Mouse (Mus musculus) intestine, postnatal 0 days (tissue): ENCODE data around the gene Gsto2. TPM values are rescaled to one million over a fixed set of nuclear protein-coding genes. Genes with fewer than 3 reads are reported as not detected.

Experiments
- ATAC-seq: fragments of 200-750 bp; cut with Nextera tagmentation; 2 replicates; pipeline ENCODE4 v1.8.0; 2017; ENCODE audit warnings: mild to moderate bottlenecking, moderate TSS enrichment, moderate library complexity
- H3K27ac ChIP-seq: fragments of 300-500 bp; sonication (generic); 2 replicates; pipeline ENCODE4 v1.5.1; 2014; ENCODE audit warnings: mild to moderate bottlenecking, low read depth, low read length, moderate library complexity
- H3K27me3 ChIP-seq: fragments of 300-500 bp; sonication (generic); replicated peaks from 2 replicates; pipeline ENCODE4 v1.6.1; 2014; ENCODE audit warnings: low read length, mixed read lengths; ENCODE audit not compliant: control insufficient read depth, insufficient read depth
- H3K36me3 ChIP-seq: fragments of 300-500 bp; sonication (generic); 2 replicates; pipeline ENCODE4 v1.6.1; 2014; ENCODE audit warnings: mild to moderate bottlenecking, moderate library complexity; ENCODE audit not compliant: control insufficient read depth, insufficient read depth
- H3K4me1 ChIP-seq: fragments of 300-500 bp; sonication (generic); replicated peaks from 2 replicates; pipeline ENCODE4 v1.6.1; 2014; ENCODE audit warnings: antibody characterized with exemption, low read length, mixed read lengths; ENCODE audit not compliant: control insufficient read depth, insufficient read depth
- H3K4me2 ChIP-seq: fragments of 300-500 bp; sonication (generic); replicated peaks from 2 replicates; pipeline ENCODE4 v1.6.1; 2014; ENCODE audit warnings: low read depth, mild to moderate bottlenecking, moderate library complexity
- H3K4me3 ChIP-seq: fragments of 300-500 bp; sonication (generic); 2 replicates; pipeline ENCODE4 v1.5.1; 2014; ENCODE audit warnings: low read depth, low read length
- H3K9ac ChIP-seq: fragments of 300-500 bp; sonication (generic); 2 replicates; pipeline ENCODE4 v1.6.1; 2014; ENCODE audit warnings: mild to moderate bottlenecking, low read depth, low read length
- H3K9me3 ChIP-seq: fragments of 300-500 bp; sonication (generic); 2 replicates; pipeline ENCODE4 v1.6.1; 2016; ENCODE audit warnings: mixed run types; ENCODE audit not compliant: control insufficient read depth
- CTCF ChIP-seq: sonication (generic); IDR thresholded peaks from 2 replicates; pipeline ENCODE4 v1.5.1; 2016; ENCODE audit warnings: low read depth, mild to moderate bottlenecking, control low read depth, antibody characterized with exemption, moderate library complexity
- WGBS: fragments of 180-500 bp; shearing (Covaris S2); extraction: QIAGEN DNeasy Blood & Tissue Kit; methylation state at CpG from one replicate; pipeline ENCODE4 v1.1.7; 2014; 5-methylcytosine and 5-hydroxymethylcytosine counted together
- polyA plus RNA-seq: library from polyadenylated mRNA; unstranded; fragments of >200 nt; fragmentation: Nextera tagmentation; extraction: Ambion mirVana; gene quantifications from 2 replicates; pipeline ENCODE4 v1.2.1, GENCODE M21; 2015

Gene Gsto2
- polyA plus RNA-seq, 1 experiment from 2014 or later = 0.95 TPM

GRCm38 (mm10) chr19:47867628-47868175, 2.4 kb downstream of the Gsto2 start:
- TF ChIP-seq CTCF = no peak
- no peaks in the 10 kb centered on the region for H3K9me3 ChIP-seq
- H3K27me3 ChIP-seq = no peaks in the 10 kb centered on the region
- H3K4me3 ChIP-seq = no peak overlapping the region
- no peak for ATAC-seq
- peaks cover 14% of the 10 kb centered on the region for H3K36me3 ChIP-seq
- no peak overlapping the region for H3K27ac ChIP-seq
- no peak overlapping the region for H3K4me2 ChIP-seq
- no peak overlapping the region for H3K9ac ChIP-seq
- 49% methylated on average over 4 of the region's 4 CpGs for WGBS
- no peaks in the 10 kb centered on the region for H3K4me1 ChIP-seq

GRCm38 (mm10) chr19:47868951-47869350, 3.6 kb downstream of the Gsto2 start:
- Histone ChIP-seq H3K36me3 (peaks cover 3% of the 10 kb centered on the region; the same call in 1 of the 2 replicates), H3K4me2 (no peak overlapping the region), H3K9ac (no peak overlapping the region), H3K27me3 (no peaks in the 10 kb centered on the region), H3K9me3 (no peaks in the 10 kb centered on the region), H3K4me3 (no peak overlapping the region), H3K27ac (no peak overlapping the region), H3K4me1 (no peaks in the 10 kb centered on the region)
- ATAC-seq = no peak
- 46% methylated on average over 4 of the region's 4 CpGs for WGBS
- TF ChIP-seq CTCF = no peak

GRCm38 (mm10) chr19:47869516-47869915, 4.2 kb downstream of the Gsto2 start:
- no peak for ATAC-seq
- Histone ChIP-seq H3K4me2 (no peak overlapping the region), H3K36me3 (no peaks in the 10 kb centered on the region), H3K27me3 (no peaks in the 10 kb centered on the region), H3K4me3 (no peak overlapping the region), H3K27ac (no peak overlapping the region), H3K4me1 (no peaks in the 10 kb centered on the region), H3K9me3 (no peaks in the 10 kb centered on the region), H3K9ac (no peak overlapping the region)
- WGBS = 23% methylated on average over 3 of the region's 3 CpGs
- no peak for TF ChIP-seq CTCF

- H3K4me3 ChIP-seq = no peak overlapping the region
- no peak for TF ChIP-seq CTCF
- H3K9me3 ChIP-seq = no peaks in the 10 kb centered on the region
- no peak overlapping the region for H3K4me2 ChIP-seq
- no peaks in the 10 kb centered on the region for H3K27me3 ChIP-seq
- no peak overlapping the region for H3K9ac ChIP-seq
- no peak overlapping the region for H3K27ac ChIP-seq
- no peaks in the 10 kb centered on the region for H3K36me3 ChIP-seq
- ATAC-seq = no peak
- 59% methylated on average over 7 of the region's 7 CpGs for WGBS
- H3K4me1 ChIP-seq = no peaks in the 10 kb centered on the region
Observed at GRCm38 (mm10) chr19:47870102-47870666, 4.8 kb downstream of the Gsto2 start.

GRCm38 (mm10) chr19:47871515-47871914, 6.2 kb downstream of the Gsto2 start:
- peak; percentile 62 for TF ChIP-seq CTCF
- no peaks in the 10 kb centered on the region for H3K27me3 ChIP-seq
- H3K9me3 ChIP-seq = no peaks in the 10 kb centered on the region
- no peaks in the 10 kb centered on the region for H3K36me3 ChIP-seq
- H3K9ac ChIP-seq = no peak overlapping the region
- ATAC-seq = no peak
- 40% methylated on average over 10 of the region's 10 CpGs for WGBS
- no peak overlapping the region for H3K4me2 ChIP-seq
- H3K4me3 ChIP-seq = no peak overlapping the region
- no peaks in the 10 kb centered on the region for H3K4me1 ChIP-seq
- no peak overlapping the region for H3K27ac ChIP-seq

- TF ChIP-seq CTCF = no peak
- no peak for ATAC-seq
- H3K9ac ChIP-seq = no peak overlapping the region
Observed at GRCm38 (mm10) chr19:47876252-47876651, 10.9 kb downstream of the Gsto2 start.

More at GRCm38 (mm10) chr19:47876252-47876651, 10.9 kb downstream of the Gsto2 start:
- Histone ChIP-seq H3K4me2 (no peak overlapping the region), H3K27ac (no peak overlapping the region), H3K36me3 (no peaks in the 10 kb centered on the region), H3K4me1 (no peaks in the 10 kb centered on the region), H3K9me3 (no peaks in the 10 kb centered on the region), H3K4me3 (no peak overlapping the region), H3K27me3 (no peaks in the 10 kb centered on the region)
- 46% methylated on average over 15 of the region's 15 CpGs for WGBS
